Mouse (Mus musculus) midbrain, embryonic 16.5 days (tissue): ENCODE results near the gene Pom121l2. TPM values are rescaled to one million over a fixed set of nuclear protein-coding genes. Genes with fewer than 3 reads are reported as not detected.

Source experiments
- ATAC-seq: fragments of 200-750 bp; cut with Nextera tagmentation; 2 replicates; pipeline ENCODE4 v1.8.0; 2017; ENCODE audit warnings: moderate TSS enrichment
- H3K27ac ChIP-seq: fragments of 300-500 bp; sonication (generic); 2 replicates; pipeline ENCODE4 v1.5.1; 2014; ENCODE audit warnings: mild to moderate bottlenecking, low read length, mixed read lengths
- H3K27me3 ChIP-seq: fragments of 300-500 bp; sonication (generic); 2 replicates; pipeline ENCODE4 v1.6.1; 2014; ENCODE audit warnings: low read depth, low read length, mixed read lengths; ENCODE audit not compliant: control insufficient read depth, insufficient read depth
- H3K36me3 ChIP-seq: fragments of 300-500 bp; sonication (generic); 2 replicates; pipeline ENCODE4 v1.6.1; 2014; ENCODE audit warnings: mild to moderate bottlenecking, low read length, moderate library complexity, mixed read lengths; ENCODE audit not compliant: control insufficient read depth, insufficient read depth
- H3K4me1 ChIP-seq: fragments of 300-500 bp; sonication (generic); 2 replicates; pipeline ENCODE4 v1.6.1; 2014; ENCODE audit warnings: mild to moderate bottlenecking, low read length, mixed read lengths; ENCODE audit not compliant: control insufficient read depth, insufficient read depth
- H3K4me2 ChIP-seq: fragments of 300-500 bp; sonication (generic); 2 replicates; pipeline ENCODE4 v1.6.1; 2014; ENCODE audit warnings: mild to moderate bottlenecking, low read length, mixed read lengths
- H3K4me3 ChIP-seq: fragments of 300-500 bp; sonication (generic); 2 replicates; pipeline ENCODE4 v1.5.1; 2014; ENCODE audit warnings: low read depth, mild to moderate bottlenecking, low read length, moderate library complexity, mixed read lengths
- H3K9ac ChIP-seq: fragments of 300-500 bp; sonication (generic); 2 replicates; pipeline ENCODE4 v1.6.1; 2014; ENCODE audit warnings: low read depth, low read length, mixed read lengths
- H3K9me3 ChIP-seq: fragments of 300-500 bp; sonication (generic); replicated peaks from 2 replicates; pipeline ENCODE4 v1.6.1; 2014; ENCODE audit warnings: mild to moderate bottlenecking, low read length, mixed read lengths; ENCODE audit not compliant: control insufficient read depth, poor library complexity, severe bottlenecking
- WGBS: fragments of 180-500 bp; shearing (Covaris S2); extraction: QIAGEN DNeasy Blood & Tissue Kit; methylation state at CpG from one replicate; pipeline ENCODE4 v1.1.7; 2014; 5-methylcytosine and 5-hydroxymethylcytosine counted together
- polyA plus RNA-seq: library from polyadenylated mRNA; unstranded; fragments of >200 nt; fragmentation: Nextera tagmentation; extraction: Ambion mirVana; gene quantifications from 2 replicates; pipeline ENCODE4 v1.2.1, GENCODE M21; 2015

The Pom121l2 gene
- polyA plus RNA-seq, 1 experiment from 2014 or later = not detected

GRCm38 (mm10) chr13:22021581-22021980, 40.6 kb downstream of the Pom121l2 start:
- Histone ChIP-seq H3K4me3 (peak overlapping the region; percentile 10), H3K9me3 (no peaks in the 10 kb centered on the region), H3K36me3 (no peaks in the 10 kb centered on the region), H3K27me3 (peaks cover 29% of the 10 kb centered on the region), H3K27ac (no peak overlapping the region), H3K9ac (no peak overlapping the region), H3K4me1 (peaks cover 10% of the 10 kb centered on the region), H3K4me2 (peak overlapping the region; percentile 55)
- no peak for ATAC-seq
- WGBS = 1% methylated on average over 11 of the region's 11 CpGs

DNA sequence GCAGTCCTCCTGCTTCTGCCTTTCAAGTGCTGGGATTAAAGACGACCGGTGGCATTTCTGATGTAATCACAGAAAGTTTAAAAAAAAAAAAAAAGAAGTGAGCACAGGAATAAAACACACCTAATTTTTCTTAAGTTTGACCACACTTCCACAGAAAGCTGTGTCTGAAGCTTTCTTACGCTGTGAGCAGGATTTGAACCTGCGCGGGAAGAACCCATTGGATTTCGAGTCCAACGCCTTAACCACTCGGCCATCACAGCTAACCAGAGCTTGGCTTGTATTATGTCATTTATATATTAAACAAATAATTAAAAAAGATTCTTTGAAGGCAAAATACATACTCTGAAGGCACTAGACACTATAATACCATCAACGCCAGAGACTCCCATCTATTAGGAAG, 41.2 kb downstream of the Pom121l2 start:
- Histone ChIP-seq H3K9ac (no peak overlapping the region), H3K4me1 (peaks cover 11% of the 10 kb centered on the region), H3K9me3 (no peaks in the 10 kb centered on the region), H3K36me3 (no peaks in the 10 kb centered on the region), H3K4me3 (peak overlapping the region; percentile 10), H3K27me3 (peaks cover 28% of the 10 kb centered on the region), H3K4me2 (peak overlapping the region; percentile 55), H3K27ac (no peak overlapping the region)
- peak; percentile 63; the same call in 1 of the 2 replicates for ATAC-seq
- under 1% methylated on average over 9 of the region's 9 CpGs for WGBS

DNA sequence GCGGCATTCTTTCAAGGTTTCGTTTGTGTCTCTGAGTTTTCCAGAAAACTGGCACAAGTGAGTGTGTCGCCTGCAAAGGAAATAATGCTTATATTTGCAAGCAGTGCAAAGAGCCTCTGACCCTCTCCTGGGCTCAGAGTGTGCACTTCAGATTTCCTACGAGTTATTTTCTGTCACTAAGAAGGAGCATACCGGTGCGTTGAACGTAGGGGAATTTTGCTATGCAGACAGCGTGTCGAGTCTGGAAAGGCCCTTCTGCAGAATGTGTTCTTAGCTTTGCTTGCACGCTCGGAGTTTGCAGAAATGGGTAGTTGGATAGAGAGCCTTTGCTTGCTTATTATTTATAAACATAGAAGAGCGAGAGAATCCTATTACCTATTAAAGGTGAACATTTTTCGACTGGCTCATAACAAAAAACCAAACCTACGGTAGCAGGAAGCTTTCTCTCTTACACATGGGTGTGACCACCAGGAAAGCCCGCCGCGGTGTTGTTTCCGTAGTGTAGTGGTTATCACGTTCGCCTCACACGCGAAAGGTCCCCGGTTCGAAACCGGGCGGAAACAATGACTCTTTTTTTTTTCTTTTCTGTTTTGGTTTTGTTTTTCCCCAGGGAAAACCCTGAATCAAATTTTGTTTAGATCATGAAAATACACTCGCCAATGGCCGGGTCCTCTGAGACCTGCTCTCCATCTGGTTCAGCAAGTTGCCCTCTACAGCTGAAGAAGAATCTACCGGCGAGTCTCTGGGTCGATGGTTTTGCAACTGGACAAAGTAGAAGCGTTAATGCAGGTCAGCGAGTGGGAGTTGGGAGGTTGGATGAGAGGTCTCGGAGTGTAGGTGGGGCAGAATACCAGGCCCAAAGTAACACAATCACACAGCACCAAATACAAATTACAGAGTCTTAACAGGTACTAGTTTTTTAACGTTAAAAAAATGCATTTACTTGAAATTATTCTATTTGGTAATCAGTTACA, 45.4 kb downstream of the Pom121l2 start:
- WGBS = 1% methylated on average over 35 of the region's 35 CpGs
- peak overlapping the region; percentile 56 for H3K4me2 ChIP-seq
- H3K9ac ChIP-seq = peak overlapping the region; percentile 56
- peaks cover 3% of the 10 kb centered on the region; the same call in 1 of the 2 replicates for H3K27me3 ChIP-seq
- H3K4me3 ChIP-seq = peak overlapping the region; percentile 47
- H3K36me3 ChIP-seq = no peaks in the 10 kb centered on the region
- ATAC-seq = peak; percentile 68; the same call in 1 of the 2 replicates
- H3K27ac ChIP-seq = peak overlapping the region; percentile 43
- H3K9me3 ChIP-seq = no peaks in the 10 kb centered on the region
- H3K4me1 ChIP-seq = peaks cover 5% of the 10 kb centered on the region; the same call in 1 of the 2 replicates

DNA sequence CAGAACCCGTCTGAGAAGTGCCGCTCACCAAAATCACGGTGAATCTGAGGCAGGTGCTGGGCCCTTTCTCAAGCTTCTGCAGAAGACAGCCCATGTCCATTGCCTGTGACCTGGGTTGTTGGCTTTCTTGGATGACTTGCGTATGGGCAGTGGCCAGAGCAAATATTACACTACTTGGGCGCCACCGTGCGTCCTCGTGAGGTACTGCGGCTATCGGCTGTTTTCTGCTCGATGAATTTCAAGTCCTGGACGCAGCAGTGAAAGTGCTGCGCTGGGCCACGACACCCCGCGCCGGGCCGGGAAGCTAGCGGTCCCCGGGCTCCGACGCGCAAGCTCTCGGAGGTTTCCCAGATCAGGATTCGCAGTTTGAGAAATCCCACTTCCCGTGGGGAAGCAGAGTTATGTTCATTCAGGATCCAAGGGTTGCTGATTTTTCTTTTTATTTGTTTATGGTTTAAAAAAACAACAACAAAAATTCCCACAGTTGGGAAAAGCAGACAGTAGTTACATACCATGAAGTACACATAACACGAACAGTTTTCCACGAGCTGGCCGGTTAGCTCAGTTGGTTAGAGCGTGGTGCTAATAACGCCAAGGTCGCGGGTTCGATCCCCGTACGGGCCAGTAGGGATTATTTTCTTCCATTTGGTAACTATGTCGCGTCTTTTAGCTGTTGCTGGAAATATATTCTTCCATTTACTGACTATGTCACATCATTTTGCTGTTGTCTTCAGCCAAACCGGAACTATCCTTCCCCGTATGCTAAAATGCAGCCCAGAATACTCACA, 47.9 kb downstream of the Pom121l2 start:
- Histone ChIP-seq H3K27ac (peak overlapping the region; percentile 71), H3K4me1 (peaks cover 5% of the 10 kb centered on the region; the same call in 1 of the 2 replicates), H3K36me3 (no peaks in the 10 kb centered on the region), H3K9ac (peak overlapping the region; percentile 72), H3K27me3 (no peaks in the 10 kb centered on the region; the same call in 1 of the 2 replicates), H3K4me2 (peak overlapping the region; percentile 78), H3K9me3 (no peaks in the 10 kb centered on the region), H3K4me3 (peak overlapping the region; percentile 64)
- ATAC-seq = peak; percentile 81
- under 1% methylated on average over 40 of the region's 40 CpGs for WGBS

DNA sequence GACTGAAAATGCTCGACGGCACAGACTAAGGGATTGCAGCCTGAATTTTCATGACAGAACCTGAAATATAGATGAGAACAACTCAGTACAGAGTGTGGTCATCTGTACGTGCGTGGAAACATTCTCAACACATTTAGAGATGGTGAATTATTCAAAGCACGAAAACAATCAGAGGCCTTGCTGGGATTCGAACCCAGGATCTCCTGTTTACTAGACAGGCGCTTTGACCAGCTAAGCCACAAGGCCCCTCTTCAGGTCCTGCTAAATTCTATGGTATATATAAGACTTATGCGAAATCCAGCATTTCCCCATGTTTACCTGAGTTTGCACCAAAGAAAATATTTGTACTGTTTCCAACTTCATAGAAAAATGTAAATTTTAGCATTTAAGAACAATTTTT, 48.9 kb downstream of the Pom121l2 start:
- Histone ChIP-seq H3K27me3 (no peaks in the 10 kb centered on the region), H3K4me2 (no peak overlapping the region), H3K27ac (no peak overlapping the region), H3K9me3 (no peaks in the 10 kb centered on the region), H3K9ac (no peak overlapping the region), H3K4me3 (no peak overlapping the region), H3K36me3 (no peaks in the 10 kb centered on the region), H3K4me1 (peaks cover 11% of the 10 kb centered on the region)
- no peak for ATAC-seq
- 30% methylated on average over 8 of the region's 8 CpGs for WGBS

- no peak overlapping the region for H3K9ac ChIP-seq
- WGBS = 15% methylated on average over 4 of the region's 4 CpGs
- no peaks in the 10 kb centered on the region for H3K9me3 ChIP-seq
- H3K4me3 ChIP-seq = no peak overlapping the region
- H3K27me3 ChIP-seq = no peaks in the 10 kb centered on the region
- no peak overlapping the region for H3K27ac ChIP-seq
- no peaks in the 10 kb centered on the region for H3K36me3 ChIP-seq
- no peak for ATAC-seq
- H3K4me2 ChIP-seq = no peak overlapping the region
- H3K4me1 ChIP-seq = peaks cover 13% of the 10 kb centered on the region
Measured at GRCm38 (mm10) chr13:22030493-22030892, 49.5 kb downstream of the Pom121l2 start.

GRCm38 (mm10) chr13:22033741-22034442, 52.9 kb downstream of the Pom121l2 start:
- Histone ChIP-seq H3K9me3 (no peaks in the 10 kb centered on the region), H3K4me1 (peaks cover 14% of the 10 kb centered on the region), H3K4me3 (no peak overlapping the region)

DNA sequence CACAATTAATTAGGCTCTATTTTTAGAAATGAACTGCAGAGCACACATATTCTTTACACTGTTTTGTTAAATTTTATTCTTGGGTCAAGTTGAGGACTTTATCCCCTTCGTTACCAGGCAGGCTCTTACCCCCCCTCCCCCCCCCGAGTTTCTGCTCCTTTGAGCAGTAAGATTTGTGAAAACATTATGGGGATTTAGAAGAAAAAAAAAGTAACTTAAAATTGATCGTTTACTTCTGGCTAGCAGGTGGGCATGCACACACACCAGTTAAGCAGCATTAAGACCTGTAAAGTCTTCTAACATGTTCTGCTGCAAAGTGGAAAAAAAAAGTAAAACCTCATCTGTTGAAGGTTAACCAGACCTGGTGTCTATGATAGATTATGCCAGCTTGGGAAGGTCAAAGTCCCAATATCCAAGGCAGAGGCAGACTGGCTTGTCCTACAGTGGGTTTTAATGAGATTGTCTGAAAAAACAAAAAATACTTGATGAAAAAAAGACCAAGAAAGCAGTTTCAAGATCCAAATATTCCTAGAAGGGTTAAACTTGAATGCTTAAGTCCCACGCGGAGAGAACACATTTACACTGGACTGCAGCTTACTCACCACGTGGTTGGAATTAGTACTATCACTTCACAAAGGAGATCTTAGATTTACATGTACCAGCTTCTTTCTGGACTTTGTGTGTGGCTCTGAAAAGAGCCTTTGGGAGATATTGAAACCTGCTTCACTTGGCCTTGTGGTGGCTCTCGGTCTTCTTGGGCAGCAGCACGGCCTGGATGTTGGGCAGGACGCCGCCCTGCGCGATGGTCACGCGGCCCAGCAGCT, 53.7 kb downstream of the Pom121l2 start:
- Histone ChIP-seq H3K27me3 (no peaks in the 10 kb centered on the region), H3K36me3 (no peaks in the 10 kb centered on the region), H3K9me3 (no peaks in the 10 kb centered on the region), H3K4me2 (peak overlapping the region; percentile 64), H3K9ac (peak overlapping the region; percentile 35; the same call in 1 of the 2 replicates), H3K4me1 (peaks cover 14% of the 10 kb centered on the region), H3K27ac (no peak overlapping the region), H3K4me3 (peak overlapping the region; percentile 33)
- under 1% methylated on average over 10 of the region's 14 CpGs for WGBS
- no peak; the same call in 1 of the 2 replicates for ATAC-seq

More at GRCm38 (mm10) chr13:22033741-22034442, 52.9 kb downstream of the Pom121l2 start:
- no peaks in the 10 kb centered on the region for H3K36me3 ChIP-seq
- H3K4me2 ChIP-seq = no peak overlapping the region
- H3K27me3 ChIP-seq = no peaks in the 10 kb centered on the region
- WGBS = 51% methylated on average over 5 of the region's 5 CpGs
- no peak overlapping the region for H3K9ac ChIP-seq
- ATAC-seq = no peak
- no peak overlapping the region for H3K27ac ChIP-seq
